Mouse (Mus musculus): Measurements from ENCODE around the gene 3110070M22Rik. TPM values are rescaled to one million over a fixed set of nuclear protein-coding genes. Genes with fewer than 3 reads are reported as not detected.
"Not testable (repeated sequence)": the region's sequence is repeated elsewhere in the genome, so short reads cannot be mapped to it uniquely, and the experiment has no call there.

Gene 3110070M22Rik
- 1.9 and 2.7 TPM in 2 replicates for polyA plus RNA-seq (2012; rRNA removed)

- peak; percentile 88 for DNase-seq
- 85% methylated on average over 87 of the region's 87 CpGs for WGBS
- H3K27ac ChIP-seq (ENCODE audit: insufficient read depth, low read depth, low read length): peak within 1 kb of the TSS; percentile 22; the same call in 1 of the 2 replicates
Measured at GRCm38 (mm10) chr13:119487880-119488580, at the start of gene 3110070M22Rik, which contains the start of gene Tmem267. 3110070M22Rik (minus strand) TSS chr13:119488383. Tmem267 (plus strand) TSS chr13:119488039.

GRCm38 (mm10) chr13:119494938-119495337 is 6.8 kb upstream of the 3110070M22Rik start:
- H3K27ac ChIP-seq (ENCODE audit: insufficient read depth, low read depth, low read length); H3K4me1 ChIP-seq (ENCODE audit: control insufficient read depth, insufficient read depth, low read length); H3K36me3 ChIP-seq (ENCODE audit: control insufficient read depth, insufficient read depth, low read length); H3K27me3 ChIP-seq (replicated peaks; ENCODE audit: control insufficient read depth, insufficient read depth, low read length); H3K4me3 ChIP-seq (ENCODE audit: insufficient read depth, low read depth, low read length); DNase-seq: not testable (repeated sequence)
- 95% methylated on average over 13 of the region's 22 CpGs for WGBS

More at GRCm38 (mm10) chr13:119487880-119488580, at the start of gene 3110070M22Rik, which contains the start of gene Tmem267:
- H3K36me3 ChIP-seq (ENCODE audit: control insufficient read depth, insufficient read depth, low read length): no peaks in the 10 kb centered on the region; the same call in 1 of the 2 replicates
- H3K4me3 ChIP-seq (ENCODE audit: insufficient read depth, low read depth, low read length): no peak within 1 kb of the TSS; the same call in 1 of the 2 replicates
- TF ChIP-seq POLR2A (IDR thresholded peaks at IDR 0.05; ENCODE audit: low read depth, low read length) (no peak), CTCF (conservative IDR thresholded peaks at IDR 0.05; ENCODE audit: insufficient read depth, insufficient read length, low read depth, low read length) (peak; percentile 41; the same call in 1 of the 2 replicates)
- no peaks in the 10 kb centered on the region for H3K27me3 ChIP-seq (replicated peaks; ENCODE audit: control insufficient read depth, insufficient read depth, low read length)
- H3K4me1 ChIP-seq (ENCODE audit: control insufficient read depth, insufficient read depth, low read length): no peaks in the 10 kb centered on the region; the same call in 1 of the 2 replicates

- 92% methylated on average over 10 of the region's 10 CpGs for WGBS
Measured at GRCm38 (mm10) chr13:119492083-119492482, 3.9 kb upstream of the 3110070M22Rik start.

GRCm38 (mm10) chr13:119487354-119487753 is 829 bp downstream of the 3110070M22Rik start:
- DNase-seq: no peak
- no peaks in the 10 kb centered on the region; the same call in 1 of the 2 replicates for H3K4me1 ChIP-seq (ENCODE audit: control insufficient read depth, insufficient read depth, low read length)
- no peak overlapping the region; the same call in 1 of the 2 replicates for H3K4me3 ChIP-seq (ENCODE audit: insufficient read depth, low read depth, low read length)
- H3K27me3 ChIP-seq (replicated peaks; ENCODE audit: control insufficient read depth, insufficient read depth, low read length): no peaks in the 10 kb centered on the region
- no peaks in the 10 kb centered on the region; the same call in 1 of the 2 replicates for H3K36me3 ChIP-seq (ENCODE audit: control insufficient read depth, insufficient read depth, low read length)
- H3K27ac ChIP-seq (ENCODE audit: insufficient read depth, low read depth, low read length): no peak overlapping the region
- 66% methylated on average over 7 of the region's 7 CpGs for WGBS
- no peak for TF ChIP-seq CTCF (conservative IDR thresholded peaks at IDR 0.05; ENCODE audit: insufficient read depth, insufficient read length, low read depth, low read length)
- no peak for TF ChIP-seq POLR2A (IDR thresholded peaks at IDR 0.05; ENCODE audit: low read depth, low read length)

More at GRCm38 (mm10) chr13:119492083-119492482, 3.9 kb upstream of the 3110070M22Rik start:
- not testable (repeated sequence) for H3K4me3 ChIP-seq (ENCODE audit: insufficient read depth, low read depth, low read length); H3K27me3 ChIP-seq (replicated peaks; ENCODE audit: control insufficient read depth, insufficient read depth, low read length); DNase-seq; H3K27ac ChIP-seq (ENCODE audit: insufficient read depth, low read depth, low read length); H3K4me1 ChIP-seq (ENCODE audit: control insufficient read depth, insufficient read depth, low read length); H3K36me3 ChIP-seq (ENCODE audit: control insufficient read depth, insufficient read depth, low read length)

DNA sequence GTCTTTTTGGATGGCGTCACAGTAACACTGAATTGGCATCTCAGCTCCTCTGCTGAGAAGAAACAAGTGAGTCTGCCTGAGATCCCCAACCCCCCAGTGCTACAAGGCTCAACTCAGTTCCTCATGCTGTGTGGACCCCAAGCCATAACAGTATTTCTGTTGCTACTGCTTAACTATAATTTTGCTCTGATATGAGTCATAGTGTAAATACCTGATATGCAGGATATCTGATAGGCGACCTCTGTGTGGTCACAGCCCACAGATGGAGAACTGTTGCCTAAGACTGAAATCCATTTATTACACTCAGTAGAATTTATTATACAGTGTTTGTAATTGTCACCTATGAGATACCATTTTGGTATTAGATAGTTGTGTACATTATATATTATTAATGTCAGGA is 10.4 kb downstream of the 3110070M22Rik start:
- H3K36me3 ChIP-seq (ENCODE audit: control insufficient read depth, insufficient read depth, low read length): peaks cover 2% of the 10 kb centered on the region
- DNase-seq: no peak
- WGBS: 82% methylated on average over 2 of the region's 2 CpGs

DNA sequence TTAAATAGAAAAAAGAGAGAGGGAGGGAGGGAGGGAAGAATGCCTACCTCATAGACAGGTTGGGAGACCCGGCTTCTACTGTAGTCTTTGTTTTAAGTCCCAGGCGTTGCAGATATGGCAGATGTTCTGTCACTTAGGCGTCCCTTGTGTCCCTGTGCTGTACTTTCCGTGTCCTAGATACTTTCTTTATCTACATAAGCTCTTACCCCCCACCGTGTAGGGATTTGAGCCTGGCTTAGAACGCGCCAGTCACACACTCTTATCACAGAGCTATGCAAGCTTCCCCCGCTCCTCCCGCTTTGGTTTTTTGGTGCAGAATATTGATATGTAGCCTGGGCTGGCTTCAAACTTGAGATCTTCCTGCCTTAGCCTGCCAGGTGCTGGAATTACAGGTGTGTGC is 11.6 kb downstream of the 3110070M22Rik start:
- Histone ChIP-seq H3K27me3 (replicated peaks; ENCODE audit: control insufficient read depth, insufficient read depth, low read length) (no peaks in the 10 kb centered on the region), H3K27ac (ENCODE audit: insufficient read depth, low read depth, low read length) (no peak overlapping the region), H3K4me1 (ENCODE audit: control insufficient read depth, insufficient read depth, low read length) (no peaks in the 10 kb centered on the region), H3K4me3 (ENCODE audit: insufficient read depth, low read depth, low read length) (no peak overlapping the region), H3K36me3 (ENCODE audit: control insufficient read depth, insufficient read depth, low read length) (peaks cover 2% of the 10 kb centered on the region)
- no peak for DNase-seq
- TF ChIP-seq POLR2A (IDR thresholded peaks at IDR 0.05; ENCODE audit: low read depth, low read length): no peak
- TF ChIP-seq CTCF (conservative IDR thresholded peaks at IDR 0.05; ENCODE audit: insufficient read depth, insufficient read length, low read depth, low read length): no peak
- WGBS: 94% methylated on average over 9 of the region's 9 CpGs

More for the DNA sequence above, 10.4 kb downstream of the 3110070M22Rik start:
- Histone ChIP-seq H3K27me3 (replicated peaks; ENCODE audit: control insufficient read depth, insufficient read depth, low read length) (no peaks in the 10 kb centered on the region), H3K4me1 (ENCODE audit: control insufficient read depth, insufficient read depth, low read length) (no peaks in the 10 kb centered on the region), H3K27ac (ENCODE audit: insufficient read depth, low read depth, low read length) (no peak overlapping the region), H3K4me3 (ENCODE audit: insufficient read depth, low read depth, low read length) (no peak overlapping the region)
- no peak for TF ChIP-seq POLR2A (IDR thresholded peaks at IDR 0.05; ENCODE audit: low read depth, low read length)
- no peak for TF ChIP-seq CTCF (conservative IDR thresholded peaks at IDR 0.05; ENCODE audit: insufficient read depth, insufficient read length, low read depth, low read length)

GRCm38 (mm10) chr13:119462596-119463560 is 25.3 kb downstream of the 3110070M22Rik start, which contains the start of gene 4833420G17Rik:
4833420G17Rik (plus strand) TSS chr13:119462768.
- peak within 1 kb of the TSS; percentile 67 for H3K4me3 ChIP-seq (ENCODE audit: insufficient read depth, low read depth, low read length)
- peaks cover 5% of the 10 kb centered on the region for H3K36me3 ChIP-seq (ENCODE audit: control insufficient read depth, insufficient read depth, low read length)
- WGBS: 15% methylated on average over 57 of the region's 57 CpGs
- DNase-seq: peak; percentile 95
- no peaks in the 10 kb centered on the region for H3K27me3 ChIP-seq (replicated peaks; ENCODE audit: control insufficient read depth, insufficient read depth, low read length)
- TF ChIP-seq CTCF (conservative IDR thresholded peaks at IDR 0.05; ENCODE audit: insufficient read depth, insufficient read length, low read depth, low read length) (no peak), POLR2A (IDR thresholded peaks at IDR 0.05; ENCODE audit: low read depth, low read length) (no peak)
- peaks cover 8% of the 10 kb centered on the region for H3K4me1 ChIP-seq (ENCODE audit: control insufficient read depth, insufficient read depth, low read length)
- H3K27ac ChIP-seq (ENCODE audit: insufficient read depth, low read depth, low read length): peak within 1 kb of the TSS; percentile 39
